Mouse (Mus musculus): ENCODE measurements around the gene Vamp8.
A peak's percentile ranks its signal among the peaks of the same experiment; 100 is the strongest.

The Vamp8 gene

GRCm38 (mm10) chr6:72389941-72390771 is at the start of gene Vamp8:
TSS of gene Vamp8 (minus strand) at chr6:72390703.
- peak; percentile 93 for DNase-seq

GRCm38 (mm10) chr6:72439355-72440185 is 49.1 kb upstream of the Vamp8 start, which contains the start of gene Mat2a:
TSS of gene Mat2a (minus strand) at chr6:72439558.
- peak; percentile 95 for DNase-seq

GRCm38 (mm10) chr6:72438862-72439354 is 48.4 kb upstream of the Vamp8 start:
- DNase-seq = peak; percentile 94

GRCm38 (mm10) chr6:72438226-72438625 is 47.7 kb upstream of the Vamp8 start:
- no peak for DNase-seq

- no peak for DNase-seq
Observed at GRCm38 (mm10) chr6:72432153-72432552, 41.6 kb upstream of the Vamp8 start.

- DNase-seq = no peak
Observed at GRCm38 (mm10) chr6:72430989-72431921, 40.8 kb upstream of the Vamp8 start.

- DNase-seq = no peak
Observed at GRCm38 (mm10) chr6:72429061-72429842, 38.7 kb upstream of the Vamp8 start.

- peak; percentile 91 for DNase-seq
Observed at GRCm38 (mm10) chr6:72428036-72428435, 37.5 kb upstream of the Vamp8 start.

- no peak for DNase-seq
Observed at GRCm38 (mm10) chr6:72425646-72426045, 35.1 kb upstream of the Vamp8 start.

- no peak for DNase-seq
Observed at GRCm38 (mm10) chr6:72420901-72421300, 30.4 kb upstream of the Vamp8 start.

- no peak for DNase-seq
Observed at GRCm38 (mm10) chr6:72419806-72420205, 29.3 kb upstream of the Vamp8 start.

- DNase-seq = no peak
Observed at GRCm38 (mm10) chr6:72418279-72418678, 27.8 kb upstream of the Vamp8 start.

- DNase-seq = no peak
Observed at GRCm38 (mm10) chr6:72415964-72416772, 25.7 kb upstream of the Vamp8 start.

GRCm38 (mm10) chr6:72415181-72415580 is 24.7 kb upstream of the Vamp8 start:
- DNase-seq = no peak

- DNase-seq = peak; percentile 98
Observed at GRCm38 (mm10) chr6:72414076-72414756, 23.7 kb upstream of the Vamp8 start, which contains the start of gene Ggcx. TSS of gene Ggcx (plus strand) at chr6:72414308.

- no peak for DNase-seq
Observed at GRCm38 (mm10) chr6:72410518-72410917, 20.0 kb upstream of the Vamp8 start.

GRCm38 (mm10) chr6:72410003-72410402 is 19.5 kb upstream of the Vamp8 start:
- DNase-seq = no peak

- DNase-seq = peak; percentile 86
Observed at GRCm38 (mm10) chr6:72409567-72409966, 19.1 kb upstream of the Vamp8 start.

- peak; percentile 92 for DNase-seq
Observed at GRCm38 (mm10) chr6:72407119-72407518, 16.6 kb upstream of the Vamp8 start.

- no peak for DNase-seq
Observed at GRCm38 (mm10) chr6:72405356-72405755, 14.9 kb upstream of the Vamp8 start.

Data from kidney, postnatal 10 days (tissue).